Mouse (Mus musculus) lung, postnatal 0 days (tissue): ENCODE data around the gene Hist1h2af. TPM values are rescaled to one million over a fixed set of nuclear protein-coding genes. Genes with fewer than 3 reads are reported as not detected.
A peak's percentile ranks its signal among the peaks of the same experiment; 100 is the strongest.
"Not testable (repeated sequence)": the region's sequence is repeated elsewhere in the genome, so short reads cannot be mapped to it uniquely, and the experiment has no call there.

Experiments
- ATAC-seq: fragments of 200-750 bp; cut with Nextera tagmentation; 2 replicates; pipeline ENCODE4 v1.8.0; 2017; ENCODE audit warnings: moderate library complexity
- DNase-seq: peaks from one replicate; pipeline ENCODE4 v3.0.0-alpha.2; 2016; ENCODE audit warnings: low spot score
- H3K27ac ChIP-seq: fragments of 300-500 bp; sonication (generic); 2 replicates; pipeline ENCODE4 v1.5.1; 2014; ENCODE audit warnings: antibody characterized with exemption, mild to moderate bottlenecking, low read length, mixed read lengths
- H3K27me3 ChIP-seq: fragments of 300-500 bp; sonication (generic); replicated peaks from 2 replicates; pipeline ENCODE4 v1.6.1; 2014; ENCODE audit warnings: low read length, mixed read lengths; ENCODE audit not compliant: insufficient read depth
- H3K36me3 ChIP-seq: fragments of 300-500 bp; sonication (generic); 2 replicates; pipeline ENCODE4 v1.6.1; 2014; ENCODE audit warnings: low read length, mixed read lengths; ENCODE audit not compliant: insufficient read depth
- H3K4me1 ChIP-seq: fragments of 300-500 bp; sonication (generic); 2 replicates; pipeline ENCODE4 v1.6.1; 2014; ENCODE audit warnings: antibody characterized with exemption, low read depth, low read length, mixed read lengths; ENCODE audit not compliant: insufficient read depth
- H3K4me2 ChIP-seq: fragments of 300-500 bp; sonication (generic); replicated peaks from 2 replicates; pipeline ENCODE4 v1.6.1; 2014; ENCODE audit warnings: low read depth, mild to moderate bottlenecking, low read length, moderate library complexity, mixed read lengths
- H3K4me3 ChIP-seq: fragments of 300-500 bp; sonication (generic); 2 replicates; pipeline ENCODE4 v1.5.1; 2014; ENCODE audit warnings: low read depth, low read length
- H3K9ac ChIP-seq: fragments of 300-500 bp; sonication (generic); replicated peaks from 2 replicates; pipeline ENCODE4 v1.6.1; 2014; ENCODE audit warnings: low read depth, mild to moderate bottlenecking
- H3K9me3 ChIP-seq: fragments of 300-500 bp; sonication (generic); 2 replicates; pipeline ENCODE4 v1.6.1; 2016; ENCODE audit warnings: low read length, mixed read lengths
- CTCF ChIP-seq: IDR thresholded peaks from 2 replicates; pipeline ENCODE4 v1.5.1; 2016; ENCODE audit warnings: antibody characterized with exemption, mild to moderate bottlenecking
- EP300 ChIP-seq: IDR thresholded peaks from 2 replicates; pipeline ENCODE4 v1.6.1; 2016; ENCODE audit warnings: antibody characterized with exemption, mild to moderate bottlenecking, control low read depth
- WGBS: fragments of 180-500 bp; shearing (Covaris S2); extraction: QIAGEN DNeasy Blood & Tissue Kit; methylation state at CpG from one replicate; pipeline ENCODE4 v1.1.7; 2014; 5-methylcytosine and 5-hydroxymethylcytosine counted together
- polyA plus RNA-seq: library from polyadenylated mRNA; unstranded; fragments of >200 nt; fragmentation: Nextera tagmentation; extraction: Ambion mirVana; gene quantifications from 2 replicates; pipeline ENCODE4 v1.2.1, GENCODE M21; 2015

Gene Hist1h2af
- polyA plus RNA-seq, 1 experiment from 2014 or later, result 1.3 TPM

- H3K36me3 ChIP-seq, result no peaks in the 10 kb centered on the region
- no peak overlapping the region for H3K27ac ChIP-seq
- ATAC-seq (no peak), DNase-seq (no peak)
- no peak for TF ChIP-seq EP300
- TF ChIP-seq CTCF, result no peak
- peaks cover 11% of the 10 kb centered on the region; the same call in 1 of the 2 replicates for H3K4me1 ChIP-seq
- H3K27me3 ChIP-seq, result no peaks in the 10 kb centered on the region
- no peak overlapping the region for H3K4me3 ChIP-seq
- no peak overlapping the region for H3K9ac ChIP-seq
- no peak overlapping the region for H3K4me2 ChIP-seq
- no peaks in the 10 kb centered on the region for H3K9me3 ChIP-seq
- 72% methylated on average over 5 of the region's 5 CpGs for WGBS
Observed at GRCm38 (mm10) chr13:23538249-23538648, 4.5 kb downstream of the Hist1h2af start.

- H3K4me3 ChIP-seq, H3K4me2 ChIP-seq, H3K9me3 ChIP-seq, ATAC-seq, DNase-seq, H3K36me3 ChIP-seq, H3K4me1 ChIP-seq, H3K9ac ChIP-seq, H3K27me3 ChIP-seq, H3K27ac ChIP-seq: not testable (repeated sequence)
- WGBS, result 57% methylated on average over 1 of the region's 1 CpGs
Observed at GRCm38 (mm10) chr13:23539821-23540220, 6.1 kb downstream of the Hist1h2af start.

GRCm38 (mm10) chr13:23541497-23541896 is 7.8 kb downstream of the Hist1h2af start:
- no peaks in the 10 kb centered on the region; the same call in 1 of the 2 replicates for H3K4me1 ChIP-seq
- 66% methylated on average over 3 of the region's 3 CpGs for WGBS
- H3K4me3 ChIP-seq, result no peak overlapping the region
- no peak for TF ChIP-seq CTCF
- no peak for TF ChIP-seq EP300
- H3K9ac ChIP-seq, result no peak overlapping the region
- no peaks in the 10 kb centered on the region for H3K9me3 ChIP-seq
- H3K27me3 ChIP-seq, result no peaks in the 10 kb centered on the region
- H3K36me3 ChIP-seq, result no peaks in the 10 kb centered on the region
- ATAC-seq (no peak), DNase-seq (no peak)
- H3K4me2 ChIP-seq, result no peak overlapping the region
- no peak overlapping the region for H3K27ac ChIP-seq

GRCm38 (mm10) chr13:23542225-23542980 is 8.7 kb downstream of the Hist1h2af start:
- Histone ChIP-seq H3K4me2 (peak overlapping the region; percentile 63), H3K9ac (peak overlapping the region; percentile 34; the same call in 1 of the 2 replicates), H3K4me3 (peak overlapping the region; percentile 49; the same call in 1 of the 2 replicates), H3K27ac (0 out of 2 replicates have a peak overlapping the region, but pooled peaks have one; percentile 15)
- ATAC-seq, DNase-seq, H3K36me3 ChIP-seq, H3K27me3 ChIP-seq, H3K4me1 ChIP-seq, H3K9me3 ChIP-seq: not testable (repeated sequence)
- WGBS, result 4% methylated on average over 3 of the region's 3 CpGs

GRCm38 (mm10) chr13:23542999-23543607 is 9.4 kb downstream of the Hist1h2af start, which contains the start of gene Hist1h2bh:
TSS of gene Hist1h2bh (minus strand) at chr13:23543392.
- under 1% methylated on average over 27 of the region's 42 CpGs for WGBS

GRCm38 (mm10) chr13:23543965-23544786 is 10.5 kb downstream of the Hist1h2af start, which contains the start of gene Hist1h3f:
TSS of gene Hist1h3f (plus strand) at chr13:23544052.
- under 1% methylated on average over 19 of the region's 45 CpGs for WGBS
- Histone ChIP-seq H3K27me3 (no peaks in the 10 kb centered on the region), H3K4me2 (peak within 1 kb of the TSS; percentile 63), H3K27ac (peak within 1 kb of the TSS; percentile 86), H3K9ac (peak within 1 kb of the TSS; percentile 52), H3K4me1 (no peaks in the 10 kb centered on the region), H3K9me3 (no peaks in the 10 kb centered on the region), H3K4me3 (peak within 1 kb of the TSS; percentile 49), H3K36me3 (no peaks in the 10 kb centered on the region)
- ATAC-seq (peak; percentile 94), DNase-seq (peak; percentile 98)
- TF ChIP-seq CTCF (no peak), EP300 (peak; percentile 46; the same call in 1 of the 2 replicates)

More at GRCm38 (mm10) chr13:23542999-23543607, 9.4 kb downstream of the Hist1h2af start, which contains the start of gene Hist1h2bh:
- not testable (repeated sequence) for H3K4me1 ChIP-seq, H3K36me3 ChIP-seq, H3K27me3 ChIP-seq, H3K9me3 ChIP-seq
- Histone ChIP-seq H3K27ac (peak within 1 kb of the TSS; percentile 86), H3K4me3 (peak within 1 kb of the TSS; percentile 49), H3K9ac (peak within 1 kb of the TSS; percentile 34), H3K4me2 (peak within 1 kb of the TSS; percentile 63)
- ATAC-seq (peak; percentile 91), DNase-seq (peak; percentile 98)

- Histone ChIP-seq H3K4me3 (peak overlapping the region; percentile 49), H3K4me2 (peak overlapping the region; percentile 63)
- not testable (repeated sequence) for H3K27me3 ChIP-seq, ATAC-seq, DNase-seq, H3K27ac ChIP-seq, H3K4me1 ChIP-seq, H3K9ac ChIP-seq, H3K9me3 ChIP-seq, H3K36me3 ChIP-seq
- under 1% methylated on average over 11 of the region's 14 CpGs for WGBS
Observed at GRCm38 (mm10) chr13:23544787-23545120, 11.0 kb downstream of the Hist1h2af start.
